Mouse (Mus musculus) embryonic facial prominence, embryonic 12.5 days (tissue): ENCODE data around the gene Arid3c. TPM values are rescaled to one million over a fixed set of nuclear protein-coding genes. Genes with fewer than 3 reads are reported as not detected.
"Not testable (repeated sequence)": the region's sequence is repeated elsewhere in the genome, so short reads cannot be mapped to it uniquely, and the experiment has no call there.

Experiments
- ATAC-seq: fragments of 200-750 bp; cut with Nextera tagmentation; 2 replicates; pipeline ENCODE4 v1.8.0; 2017; ENCODE audit not compliant: insufficient number of reproducible peaks, insufficient read depth, low FRiP score, low TSS enrichment
- H3K27ac ChIP-seq: fragments of 300-500 bp; sonication (generic); 2 replicates; pipeline ENCODE4 v1.5.1; 2016; ENCODE audit warnings: mild to moderate bottlenecking
- H3K27me3 ChIP-seq: fragments of 300-500 bp; sonication (generic); 2 replicates; pipeline ENCODE4 v1.6.1; 2016; ENCODE audit warnings: mild to moderate bottlenecking, moderate library complexity
- H3K36me3 ChIP-seq: fragments of 300-500 bp; sonication (generic); 2 replicates; pipeline ENCODE4 v1.6.1; 2016; ENCODE audit warnings: mild to moderate bottlenecking
- H3K4me1 ChIP-seq: fragments of 300-500 bp; sonication (generic); 2 replicates; pipeline ENCODE4 v1.6.1; 2016
- H3K4me2 ChIP-seq: fragments of 300-500 bp; sonication (generic); replicated peaks from 2 replicates; pipeline ENCODE4 v1.6.1; 2016; ENCODE audit warnings: mild to moderate bottlenecking, moderate library complexity
- H3K4me3 ChIP-seq: fragments of 300-500 bp; sonication (generic); 2 replicates; pipeline ENCODE4 v1.5.1; 2016; ENCODE audit warnings: mild to moderate bottlenecking
- H3K9ac ChIP-seq: fragments of 300-500 bp; sonication (generic); 2 replicates; pipeline ENCODE4 v1.6.1; 2016; ENCODE audit warnings: mild to moderate bottlenecking, moderate library complexity
- H3K9me3 ChIP-seq: fragments of 300-500 bp; sonication (generic); 2 replicates; pipeline ENCODE4 v1.6.1; 2016; ENCODE audit warnings: mild to moderate bottlenecking, moderate library complexity
- WGBS: fragments of 180-500 bp; shearing (Covaris S2); methylation state at CpG from one replicate; pipeline ENCODE4 v1.1.7; 2016; 5-methylcytosine and 5-hydroxymethylcytosine counted together
- polyA plus RNA-seq: library from polyadenylated mRNA; unstranded; fragments of >200 nt; fragmentation: Nextera tagmentation; extraction: Ambion mirVana; gene quantifications from 2 replicates; pipeline ENCODE4 v1.2.1, GENCODE M21; 2016

The Arid3c gene
- polyA plus RNA-seq, 1 experiment from 2014 or later, result not detected

DNA sequence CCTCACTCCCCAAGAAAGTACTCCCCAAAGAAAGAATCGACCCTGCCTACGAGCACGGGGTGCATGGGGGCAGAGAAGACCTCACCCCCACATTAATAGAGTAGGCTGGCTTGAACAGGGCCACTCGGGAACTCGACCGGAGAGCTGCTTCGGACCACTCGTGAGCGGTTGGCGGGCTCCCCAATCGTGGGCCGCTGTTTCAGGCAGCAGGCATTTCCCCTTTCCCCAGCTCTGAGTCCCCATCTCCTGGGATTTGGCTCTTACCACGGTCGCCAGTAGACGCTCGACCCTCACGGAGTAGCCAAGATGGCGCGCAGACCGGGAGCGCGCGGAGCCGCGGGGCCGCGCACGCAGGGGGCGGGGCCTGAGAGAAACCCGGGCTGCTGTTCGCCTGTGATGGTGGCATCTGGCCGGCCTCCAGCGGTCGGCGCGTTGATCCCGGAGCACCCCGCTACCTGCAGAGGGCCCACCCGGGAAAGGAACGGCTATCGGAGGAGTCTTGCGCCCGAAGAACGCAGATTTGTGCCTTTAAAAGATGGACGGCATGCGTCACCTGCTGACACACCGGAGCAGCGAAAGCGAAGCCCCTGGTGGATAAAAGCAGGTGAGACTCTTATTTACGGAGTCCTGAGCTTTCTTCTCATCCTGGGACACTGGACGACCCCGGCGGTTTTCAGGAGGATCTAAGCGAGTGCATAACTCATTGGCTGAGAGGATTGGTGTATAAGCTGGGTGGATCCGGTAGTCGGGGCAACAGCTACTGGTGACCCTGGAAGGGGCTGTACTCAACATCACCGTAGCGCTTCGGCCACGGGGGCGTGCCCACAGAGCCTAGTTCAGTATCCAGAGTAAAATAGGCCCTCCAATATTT lies 17.5 kb downstream of the Arid3c start, which contains the start of gene Rpp25l:
Gene Rpp25l (minus strand): TSS at position 338 of the 871 bp plus-strand sequence.
- Histone ChIP-seq H3K27ac (peak within 1 kb of the TSS; percentile 77), H3K9ac (peak within 1 kb of the TSS; percentile 91), H3K27me3 (no peaks in the 10 kb centered on the region), H3K9me3 (no peaks in the 10 kb centered on the region), H3K4me1 (peaks cover 35% of the 10 kb centered on the region), H3K36me3 (peaks cover 32% of the 10 kb centered on the region), H3K4me2 (peak within 1 kb of the TSS; percentile 83), H3K4me3 (peak within 1 kb of the TSS; percentile 82)
- ATAC-seq, result peak; percentile 24; the same call in 1 of the 2 replicates
- WGBS, result 1% methylated on average over 60 of the region's 61 CpGs

DNA sequence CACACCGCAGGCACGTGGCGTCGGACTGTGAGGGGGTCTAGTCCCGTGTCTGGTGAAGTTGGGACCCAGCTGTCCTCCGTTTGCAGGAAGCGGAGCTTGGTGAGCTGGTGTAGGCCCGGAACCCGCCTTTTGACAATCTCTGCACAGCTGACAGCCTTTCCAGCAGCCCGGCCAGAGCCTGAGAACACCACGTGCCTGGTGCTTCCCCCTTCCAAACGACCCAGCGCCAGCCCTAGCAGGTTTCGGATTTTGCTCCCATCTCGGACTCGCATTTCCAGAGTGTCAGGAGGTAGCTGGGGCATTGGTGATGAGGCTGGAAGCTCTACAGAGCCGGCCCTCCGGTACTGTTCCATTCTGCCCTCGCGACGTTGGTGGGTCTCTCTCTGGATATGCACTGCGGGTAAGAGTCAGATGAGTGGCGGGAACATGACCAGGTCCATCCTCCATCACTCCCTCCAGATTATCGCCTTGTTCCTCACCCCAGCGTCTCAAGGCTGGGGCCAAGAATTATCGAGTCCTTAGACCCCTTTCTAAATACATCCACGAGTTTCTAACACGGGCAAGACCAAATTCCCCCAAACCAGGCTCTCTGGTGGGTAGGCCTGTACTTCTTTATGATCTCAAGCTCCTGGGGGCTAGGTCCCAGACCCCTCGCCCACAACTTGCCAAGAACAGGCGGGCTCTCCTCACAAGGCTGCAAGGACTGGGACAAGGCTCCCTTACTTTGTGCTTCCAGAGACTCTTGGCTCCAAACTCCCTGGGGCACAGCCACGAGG lies 18.3 kb downstream of the Arid3c start:
- Histone ChIP-seq H3K9ac (peak overlapping the region; percentile 91), H3K36me3 (peaks cover 31% of the 10 kb centered on the region), H3K4me2 (peak overlapping the region; percentile 83), H3K27me3 (no peaks in the 10 kb centered on the region), H3K27ac (peak overlapping the region; percentile 77), H3K9me3 (no peaks in the 10 kb centered on the region), H3K4me3 (peak overlapping the region; percentile 82), H3K4me1 (peaks cover 42% of the 10 kb centered on the region)
- 0 out of 2 replicates have a peak, but pooled peaks have one; percentile 1 for ATAC-seq
- WGBS, result 43% methylated on average over 31 of the region's 31 CpGs

DNA sequence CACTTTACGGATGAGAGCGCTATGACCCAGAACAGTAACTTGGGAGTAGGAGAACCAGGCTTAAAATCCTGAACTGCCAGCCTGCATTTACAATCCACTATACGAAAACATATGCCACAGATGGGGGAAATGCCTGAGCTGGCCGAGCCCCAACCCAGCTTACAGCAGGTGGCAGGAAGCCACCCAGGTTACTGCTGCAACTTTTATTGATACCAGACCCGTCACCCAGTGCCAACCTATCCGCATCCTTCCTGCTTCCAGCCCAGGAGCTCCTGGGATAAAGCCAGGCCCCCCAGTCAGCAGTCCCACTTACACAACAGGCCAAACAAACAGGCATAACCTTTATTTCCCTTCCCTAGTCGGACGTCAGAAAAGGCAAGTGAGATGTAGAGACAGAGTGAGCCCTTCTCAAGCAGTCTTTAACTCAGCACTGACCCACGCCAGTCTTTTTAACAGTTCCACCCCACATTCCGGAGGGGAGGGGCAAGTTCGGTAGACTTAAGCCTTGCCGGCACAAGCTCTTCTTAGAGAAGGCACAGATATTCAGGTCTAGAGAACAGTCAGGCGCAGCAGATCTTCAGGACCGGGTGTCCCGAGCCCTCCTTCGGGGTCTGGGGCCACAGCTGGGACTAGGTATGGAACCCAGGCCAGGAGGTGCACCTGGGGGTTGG lies 19.1 kb downstream of the Arid3c start:
- WGBS, result 79% methylated on average over 16 of the region's 16 CpGs
- Histone ChIP-seq H3K27ac (peak overlapping the region; percentile 46; the same call in 1 of the 2 replicates), H3K4me2 (peak overlapping the region; percentile 83), H3K4me1 (peaks cover 43% of the 10 kb centered on the region), H3K9me3 (no peaks in the 10 kb centered on the region), H3K4me3 (peak overlapping the region; percentile 82), H3K27me3 (no peaks in the 10 kb centered on the region), H3K9ac (peak overlapping the region; percentile 91), H3K36me3 (peaks cover 24% of the 10 kb centered on the region)
- ATAC-seq, result no peak

DNA sequence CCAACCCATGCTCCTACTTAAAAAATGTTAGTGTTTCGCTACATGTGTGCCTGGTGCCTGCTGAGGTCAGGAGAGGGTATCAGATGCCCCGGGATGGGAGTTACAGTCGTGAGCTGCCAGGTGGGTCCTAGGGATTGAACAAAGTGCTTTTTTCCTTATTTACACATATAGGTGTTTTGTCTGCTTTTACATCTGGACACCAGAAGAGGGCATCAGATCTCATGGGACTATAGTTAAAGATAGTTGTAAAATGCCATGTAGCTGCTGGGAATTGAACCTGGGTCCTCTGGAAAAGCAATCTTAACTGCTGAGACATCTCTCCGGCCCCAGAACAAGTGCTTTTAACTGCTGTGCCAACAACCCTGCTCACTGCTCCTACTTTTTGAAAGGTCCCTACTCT lies 20.7 kb downstream of the Arid3c start:
- ATAC-seq, result no peak
- Histone ChIP-seq H3K27me3 (no peaks in the 10 kb centered on the region), H3K9me3 (no peaks in the 10 kb centered on the region), H3K9ac (no peak overlapping the region), H3K4me3 (no peak overlapping the region), H3K4me2 (no peak overlapping the region), H3K4me1 (peaks cover 44% of the 10 kb centered on the region), H3K36me3 (peaks cover 16% of the 10 kb centered on the region), H3K27ac (no peak overlapping the region)
- 72% methylated on average over 4 of the region's 4 CpGs for WGBS

DNA sequence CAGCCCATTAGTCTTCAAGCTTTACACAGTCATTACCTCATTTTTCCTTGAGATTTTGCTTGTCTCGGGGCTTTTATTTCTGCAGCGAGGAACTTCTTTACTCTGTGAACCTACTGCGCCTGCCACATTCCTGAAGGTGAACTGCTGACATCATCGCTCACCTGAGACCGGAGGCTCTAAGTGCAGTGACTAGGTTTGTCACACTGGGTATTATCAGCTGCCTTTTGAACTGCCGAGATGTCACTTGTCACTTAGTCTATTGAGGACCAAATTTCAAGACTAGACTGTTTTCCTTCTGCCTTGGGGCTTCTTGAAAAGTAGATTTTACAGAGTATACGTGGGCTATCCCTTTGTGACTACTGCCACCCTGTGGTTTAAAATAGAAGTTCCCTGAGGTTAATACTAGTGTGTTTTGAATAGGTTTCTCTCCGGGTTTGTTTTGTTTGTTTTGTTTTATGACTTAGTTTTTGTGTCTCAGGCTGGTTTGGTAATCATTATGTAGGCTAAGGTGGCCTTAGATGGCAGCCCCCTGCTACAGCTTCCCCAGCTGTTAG lies 22.7 kb downstream of the Arid3c start:
- H3K4me3 ChIP-seq, result no peak overlapping the region
- WGBS, result 37% methylated on average over 8 of the region's 8 CpGs
- no peak overlapping the region for H3K27ac ChIP-seq
- no peak overlapping the region for H3K9ac ChIP-seq
- H3K27me3 ChIP-seq, result no peaks in the 10 kb centered on the region
- H3K36me3 ChIP-seq, result peaks cover 16% of the 10 kb centered on the region
- H3K4me2 ChIP-seq, result no peak overlapping the region
- ATAC-seq, result no peak
- H3K4me1 ChIP-seq, result peaks cover 57% of the 10 kb centered on the region
- no peaks in the 10 kb centered on the region for H3K9me3 ChIP-seq

DNA sequence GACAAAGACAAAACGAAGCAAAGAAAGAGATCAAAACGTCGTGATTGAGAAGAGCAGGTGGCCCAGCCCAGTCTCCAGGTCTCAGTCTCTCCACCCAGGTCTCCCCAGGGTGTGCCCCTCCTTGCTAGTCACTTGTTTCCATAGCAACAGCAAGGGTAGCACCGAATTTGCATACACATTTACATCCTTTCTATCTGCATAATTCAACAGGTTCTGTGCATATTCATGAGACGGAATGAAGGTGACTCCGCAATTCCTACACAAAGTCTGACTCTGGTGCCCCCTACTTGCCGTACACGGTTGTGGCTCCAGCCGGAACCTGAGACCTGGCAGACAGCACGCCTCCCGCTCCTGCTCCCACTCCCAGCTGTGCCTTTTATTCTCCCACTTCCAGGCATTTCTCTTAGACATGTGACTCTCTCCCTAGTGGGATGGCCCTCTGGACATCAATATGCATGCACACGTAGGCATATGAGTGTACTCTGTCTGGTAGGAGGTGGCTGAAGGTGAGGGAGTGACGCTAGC lies 23.9 kb downstream of the Arid3c start:
- H3K36me3 ChIP-seq, result peaks cover 13% of the 10 kb centered on the region
- H3K4me1 ChIP-seq, result peaks cover 48% of the 10 kb centered on the region
- peak overlapping the region; percentile 24 for H3K4me2 ChIP-seq
- WGBS, result 4% methylated on average over 13 of the region's 13 CpGs
- no peaks in the 10 kb centered on the region for H3K27me3 ChIP-seq
- H3K4me3 ChIP-seq, result no peak overlapping the region
- no peaks in the 10 kb centered on the region for H3K9me3 ChIP-seq
- H3K9ac ChIP-seq, result no peak overlapping the region
- ATAC-seq, result peak; percentile 23; the same call in 1 of the 2 replicates
- H3K27ac ChIP-seq, result no peak overlapping the region

DNA sequence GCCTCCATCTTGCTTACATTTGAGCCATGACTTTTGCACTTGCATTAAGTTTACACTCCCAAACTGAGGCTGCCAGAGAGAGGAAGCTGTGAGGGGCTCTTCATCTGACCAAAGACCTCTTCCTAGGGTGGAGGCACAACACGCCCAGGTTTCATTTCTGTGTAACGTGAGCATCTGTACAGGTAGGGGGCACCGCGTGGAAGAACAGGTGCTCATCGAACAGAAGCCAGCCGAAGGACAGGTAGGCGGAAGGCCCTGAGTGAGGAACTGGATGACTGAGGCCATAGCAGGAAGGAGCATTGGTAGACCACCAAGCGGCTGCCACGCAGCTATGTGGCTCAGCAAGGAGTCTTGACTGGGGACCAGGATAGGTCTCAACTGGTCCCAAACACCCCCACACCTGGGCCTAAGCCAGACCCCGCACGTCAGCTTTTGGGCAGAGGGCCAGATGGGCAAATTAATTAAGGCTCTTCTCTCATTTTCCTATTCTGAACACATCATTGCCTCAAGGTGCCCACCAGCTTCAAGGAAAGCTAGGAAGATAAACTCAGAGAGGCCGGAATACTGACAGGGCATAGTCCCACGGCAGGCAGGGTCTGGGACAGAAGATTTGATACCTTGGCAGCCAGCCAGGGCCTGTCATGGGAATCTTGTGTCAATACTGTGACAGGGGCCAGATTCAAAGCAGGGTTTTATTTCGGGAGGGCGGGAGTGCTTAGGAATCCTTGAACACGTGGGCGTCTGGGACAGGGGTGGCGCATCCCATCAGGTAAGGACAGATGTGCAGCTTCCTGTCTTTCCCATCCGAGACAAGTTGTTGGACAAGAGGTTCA lies 24.8 kb downstream of the Arid3c start:
- no peak overlapping the region for H3K4me2 ChIP-seq
- 0 out of 2 replicates have a peak, but pooled peaks have one; percentile 23 for ATAC-seq

DNA sequence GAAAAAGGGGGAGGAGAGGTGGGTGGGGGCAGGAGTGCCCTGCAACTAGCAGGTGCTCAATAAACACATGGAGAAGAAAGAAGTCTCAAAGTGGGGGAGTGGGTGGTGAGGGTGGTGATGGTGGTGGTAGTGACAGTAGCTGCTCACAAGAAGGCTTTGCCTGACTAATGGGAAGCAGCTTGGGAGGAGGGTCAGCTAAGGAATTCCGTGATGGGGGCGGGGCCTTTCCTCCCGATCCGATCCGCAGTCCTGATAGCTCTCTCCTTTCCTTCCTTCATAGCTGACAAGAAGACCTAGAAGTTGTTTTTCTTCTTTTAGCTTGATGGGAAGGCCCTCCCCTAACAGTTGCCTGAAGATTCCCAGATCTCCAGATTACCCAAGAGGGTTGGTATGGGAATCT lies 26.3 kb downstream of the Arid3c start:
- no peak overlapping the region for H3K4me3 ChIP-seq
- WGBS, result 0% methylated on average over 5 of the region's 5 CpGs
- H3K27ac ChIP-seq, result no peak overlapping the region
- no peak overlapping the region for H3K4me2 ChIP-seq
- no peaks in the 10 kb centered on the region for H3K27me3 ChIP-seq
- no peaks in the 10 kb centered on the region for H3K36me3 ChIP-seq
- no peaks in the 10 kb centered on the region for H3K9me3 ChIP-seq
- ATAC-seq, result peak; percentile 14; the same call in 1 of the 2 replicates
- no peak overlapping the region for H3K9ac ChIP-seq
- peaks cover 37% of the 10 kb centered on the region for H3K4me1 ChIP-seq

More for the DNA sequence above, 24.8 kb downstream of the Arid3c start:
- H3K9ac ChIP-seq, result no peak overlapping the region
- H3K9me3 ChIP-seq, result no peaks in the 10 kb centered on the region
- no peaks in the 10 kb centered on the region for H3K27me3 ChIP-seq
- H3K36me3 ChIP-seq, result peaks cover 4% of the 10 kb centered on the region; the same call in 1 of the 2 replicates
- H3K27ac ChIP-seq, result no peak overlapping the region
- H3K4me1 ChIP-seq, result peaks cover 39% of the 10 kb centered on the region
- H3K4me3 ChIP-seq, result no peak overlapping the region
- WGBS, result 64% methylated on average over 19 of the region's 19 CpGs

DNA sequence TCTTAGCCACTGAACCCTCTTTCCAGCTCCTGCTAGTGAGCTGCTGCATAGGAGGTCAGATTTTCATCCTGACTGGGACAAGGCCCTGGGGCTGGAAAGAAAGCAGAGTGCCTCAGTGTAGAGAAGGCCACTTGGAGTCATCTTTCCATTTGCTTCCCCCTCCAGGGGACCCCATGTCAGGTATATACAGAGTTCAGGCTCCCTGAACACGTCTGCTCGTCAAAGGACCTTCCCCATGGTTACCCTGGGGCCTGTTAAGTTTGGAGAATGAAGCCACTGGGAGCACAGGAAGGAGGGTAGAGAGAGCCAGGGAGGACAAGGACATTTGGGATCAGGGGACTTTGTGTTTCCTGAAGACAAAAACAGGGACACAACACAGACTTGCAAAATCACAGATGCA lies 28.7 kb downstream of the Arid3c start:
- not testable (repeated sequence) for H3K27ac ChIP-seq, H3K27me3 ChIP-seq

DNA sequence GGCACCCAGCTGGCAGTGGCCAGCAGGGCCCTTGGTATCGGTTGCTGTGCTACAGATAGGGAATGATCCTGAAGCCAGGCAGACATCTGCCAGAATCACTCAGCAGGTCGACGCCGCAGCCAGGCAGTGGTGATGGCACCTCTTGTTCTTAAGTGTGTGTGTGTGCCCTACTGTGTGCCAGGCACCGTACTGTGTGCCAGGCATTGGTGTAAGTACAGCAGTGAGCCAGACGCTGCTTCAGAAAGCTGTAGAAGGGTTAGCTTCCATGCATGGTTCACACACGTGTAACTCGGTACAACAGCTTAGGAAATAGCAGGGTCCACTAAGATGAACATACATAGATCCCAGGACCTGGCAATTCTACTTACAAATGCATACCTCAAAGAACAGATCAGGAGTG lies 30.7 kb downstream of the Arid3c start:
- not testable (repeated sequence) for H3K4me2 ChIP-seq, H3K27ac ChIP-seq, H3K36me3 ChIP-seq, H3K9me3 ChIP-seq, H3K27me3 ChIP-seq, ATAC-seq, H3K9ac ChIP-seq, H3K4me3 ChIP-seq
- peaks cover 13% of the 10 kb centered on the region for H3K4me1 ChIP-seq
- WGBS, result 83% methylated on average over 4 of the region's 8 CpGs

More for the DNA sequence above, 28.7 kb downstream of the Arid3c start:
- not testable (repeated sequence) for H3K4me2 ChIP-seq, H3K36me3 ChIP-seq, H3K9ac ChIP-seq, ATAC-seq, H3K4me3 ChIP-seq, H3K9me3 ChIP-seq
- H3K4me1 ChIP-seq, result peaks cover 27% of the 10 kb centered on the region
- WGBS, result 44% methylated on average over 2 of the region's 2 CpGs
